Mouse (Mus musculus): Measurements from ENCODE around the gene Nfia. TPM values are rescaled to one million over a fixed set of nuclear protein-coding genes. Genes with fewer than 3 reads are reported as not detected.
A peak's percentile ranks its signal among the peaks of the same experiment; 100 is the strongest.

Nfia gene
- polyA plus RNA-seq, 1 experiment from 2014 or later: 88.3 TPM

DNA sequence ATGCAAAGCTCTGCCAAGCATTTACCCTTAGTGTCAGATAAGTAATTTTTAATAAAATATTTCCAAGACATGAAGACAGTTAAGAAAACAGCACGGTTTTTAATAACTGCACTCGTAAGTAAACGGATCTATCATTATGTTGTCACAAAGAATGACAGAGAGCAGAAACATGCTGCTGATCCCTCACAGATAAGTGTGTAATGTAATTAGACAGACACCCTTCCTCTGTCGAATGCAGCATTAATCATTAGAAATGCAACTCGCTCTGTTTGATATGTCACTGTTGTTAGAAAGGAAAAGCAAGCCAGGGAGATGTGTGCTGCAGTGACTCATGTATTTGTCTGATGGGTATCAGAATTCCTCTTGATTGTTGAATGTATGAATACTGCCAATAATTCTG lies 259.8 kb downstream of the Nfia start:
- no peaks in the 10 kb centered on the region for H3K36me3 ChIP-seq (ENCODE audit: control insufficient read depth, insufficient read depth)
- no peaks in the 10 kb centered on the region for H3K9me3 ChIP-seq (ENCODE audit: control insufficient read depth, low read length)
- H3K4me2 ChIP-seq (ENCODE audit: low read length): no peak overlapping the region
- no peak overlapping the region for H3K4me3 ChIP-seq (replicated peaks; ENCODE audit: low read length)
- no peak overlapping the region for H3K27ac ChIP-seq (ENCODE audit: low read length)
- 47% methylated on average over 5 of the region's 5 CpGs for whole genome bisulfite sequencing
- peaks cover 2% of the 10 kb centered on the region for H3K4me1 ChIP-seq (replicated peaks; ENCODE audit: control insufficient read depth, insufficient read depth, low read length)
- ATAC-seq: peak; percentile 80
- H3K27me3 ChIP-seq (replicated peaks; ENCODE audit: control insufficient read depth, insufficient read depth, low read length): no peaks in the 10 kb centered on the region
- no peak overlapping the region for H3K9ac ChIP-seq (replicated peaks; ENCODE audit: low read depth, low read length)

- no peak for ATAC-seq
- Histone ChIP-seq H3K9me3 (ENCODE audit: control insufficient read depth, low read length) (no peaks in the 10 kb centered on the region), H3K4me1 (replicated peaks; ENCODE audit: control insufficient read depth, insufficient read depth, low read length) (no peaks in the 10 kb centered on the region), H3K36me3 (ENCODE audit: control insufficient read depth, insufficient read depth) (no peaks in the 10 kb centered on the region), H3K27ac (ENCODE audit: low read length) (no peak overlapping the region), H3K4me2 (ENCODE audit: low read length) (no peak overlapping the region), H3K9ac (replicated peaks; ENCODE audit: low read depth, low read length) (no peak overlapping the region), H3K4me3 (replicated peaks; ENCODE audit: low read length) (no peak overlapping the region), H3K27me3 (replicated peaks; ENCODE audit: control insufficient read depth, insufficient read depth, low read length) (no peaks in the 10 kb centered on the region)
- 82% methylated on average over 5 of the region's 5 CpGs for WGBS
Observed at GRCm38 (mm10) chr4:98039095-98039494, 266.6 kb downstream of the Nfia start.

DNA sequence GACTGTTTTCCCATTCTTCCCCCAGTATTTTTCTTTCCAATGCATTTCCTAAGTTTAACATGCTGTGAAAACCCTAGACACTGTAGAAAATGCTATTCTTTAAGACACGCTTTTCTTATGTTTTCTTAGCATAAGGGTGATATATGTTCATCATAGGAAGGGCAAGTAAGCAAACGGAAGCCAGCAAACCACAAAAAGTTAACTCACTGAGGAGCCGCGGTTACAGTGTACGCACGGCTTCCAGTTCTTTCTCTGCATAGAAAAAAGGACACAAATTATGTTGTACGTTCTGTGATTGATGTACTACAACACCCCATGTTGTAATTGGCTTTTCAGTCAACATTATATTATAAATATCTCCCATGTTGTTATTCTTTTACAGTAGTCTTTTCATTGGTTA lies 267.6 kb downstream of the Nfia start:
- no peak for ATAC-seq
- H3K4me1 ChIP-seq (replicated peaks; ENCODE audit: control insufficient read depth, insufficient read depth, low read length): no peaks in the 10 kb centered on the region
- H3K9ac ChIP-seq (replicated peaks; ENCODE audit: low read depth, low read length): no peak overlapping the region
- H3K36me3 ChIP-seq (ENCODE audit: control insufficient read depth, insufficient read depth): no peaks in the 10 kb centered on the region
- H3K27me3 ChIP-seq (replicated peaks; ENCODE audit: control insufficient read depth, insufficient read depth, low read length): no peaks in the 10 kb centered on the region
- WGBS: 75% methylated on average over 7 of the region's 7 CpGs
- H3K27ac ChIP-seq (ENCODE audit: low read length): no peak overlapping the region
- H3K9me3 ChIP-seq (ENCODE audit: control insufficient read depth, low read length): no peaks in the 10 kb centered on the region
- no peak overlapping the region for H3K4me3 ChIP-seq (replicated peaks; ENCODE audit: low read length)
- H3K4me2 ChIP-seq (ENCODE audit: low read length): no peak overlapping the region

DNA sequence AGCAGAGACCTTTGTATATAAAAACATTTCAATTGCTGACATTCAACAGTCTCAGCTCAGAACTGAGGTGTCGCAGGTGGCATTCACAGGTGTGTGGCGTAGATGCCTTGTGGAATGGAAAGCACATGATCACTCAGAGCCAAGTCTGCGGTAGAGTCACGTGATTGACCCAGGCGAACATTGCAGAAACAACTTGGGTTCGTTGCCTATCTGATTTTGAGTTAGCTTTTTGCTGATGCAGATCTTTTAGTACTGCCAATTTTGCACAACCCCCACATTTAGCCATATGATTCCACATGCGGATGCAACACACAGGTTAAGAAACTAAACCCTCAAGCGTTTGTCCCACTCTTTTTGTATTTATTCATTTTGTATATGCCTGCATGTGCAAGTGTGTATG lies 272.1 kb downstream of the Nfia start:
- Histone ChIP-seq H3K4me3 (replicated peaks; ENCODE audit: low read length) (no peak overlapping the region), H3K9ac (replicated peaks; ENCODE audit: low read depth, low read length) (no peak overlapping the region), H3K4me1 (replicated peaks; ENCODE audit: control insufficient read depth, insufficient read depth, low read length) (no peaks in the 10 kb centered on the region; the same call in none of the 2 replicates), H3K27ac (ENCODE audit: low read length) (no peak overlapping the region), H3K9me3 (ENCODE audit: control insufficient read depth, low read length) (no peaks in the 10 kb centered on the region), H3K4me2 (ENCODE audit: low read length) (no peak overlapping the region), H3K27me3 (replicated peaks; ENCODE audit: control insufficient read depth, insufficient read depth, low read length) (no peaks in the 10 kb centered on the region), H3K36me3 (ENCODE audit: control insufficient read depth, insufficient read depth) (no peaks in the 10 kb centered on the region)
- WGBS: 94% methylated on average over 8 of the region's 8 CpGs
- no peak for ATAC-seq

GRCm38 (mm10) chr4:98047369-98047768 lies 274.8 kb downstream of the Nfia start:
- Histone ChIP-seq H3K27me3 (replicated peaks; ENCODE audit: control insufficient read depth, insufficient read depth, low read length) (no peaks in the 10 kb centered on the region), H3K9me3 (ENCODE audit: control insufficient read depth, low read length) (no peaks in the 10 kb centered on the region), H3K4me2 (ENCODE audit: low read length) (no peak overlapping the region), H3K4me1 (replicated peaks; ENCODE audit: control insufficient read depth, insufficient read depth, low read length) (no peaks in the 10 kb centered on the region; the same call in none of the 2 replicates), H3K36me3 (ENCODE audit: control insufficient read depth, insufficient read depth) (no peaks in the 10 kb centered on the region), H3K27ac (ENCODE audit: low read length) (no peak overlapping the region), H3K4me3 (replicated peaks; ENCODE audit: low read length) (no peak overlapping the region), H3K9ac (replicated peaks; ENCODE audit: low read depth, low read length) (no peak overlapping the region)
- ATAC-seq: no peak

GRCm38 (mm10) chr4:98049584-98049983 lies 277.1 kb downstream of the Nfia start:
- 38% methylated on average over 7 of the region's 7 CpGs for WGBS
- no peak for ATAC-seq

GRCm38 (mm10) chr4:98050003-98050620 lies 277.6 kb downstream of the Nfia start:
- H3K9me3 ChIP-seq (ENCODE audit: control insufficient read depth, low read length): no peaks in the 10 kb centered on the region
- H3K27me3 ChIP-seq (replicated peaks; ENCODE audit: control insufficient read depth, insufficient read depth, low read length): no peaks in the 10 kb centered on the region
- no peak overlapping the region for H3K4me2 ChIP-seq (ENCODE audit: low read length)
- 63% methylated on average over 8 of the region's 8 CpGs for WGBS
- ATAC-seq: no peak
- H3K4me3 ChIP-seq (replicated peaks; ENCODE audit: low read length): no peak overlapping the region
- H3K4me1 ChIP-seq (replicated peaks; ENCODE audit: control insufficient read depth, insufficient read depth, low read length): no peaks in the 10 kb centered on the region; the same call in none of the 2 replicates
- H3K27ac ChIP-seq (ENCODE audit: low read length): no peak overlapping the region
- H3K36me3 ChIP-seq (ENCODE audit: control insufficient read depth, insufficient read depth): no peaks in the 10 kb centered on the region
- no peak overlapping the region for H3K9ac ChIP-seq (replicated peaks; ENCODE audit: low read depth, low read length)

More at GRCm38 (mm10) chr4:98049584-98049983, 277.1 kb downstream of the Nfia start:
- no peaks in the 10 kb centered on the region for H3K27me3 ChIP-seq (replicated peaks; ENCODE audit: control insufficient read depth, insufficient read depth, low read length)
- H3K27ac ChIP-seq (ENCODE audit: low read length): no peak overlapping the region
- H3K4me1 ChIP-seq (replicated peaks; ENCODE audit: control insufficient read depth, insufficient read depth, low read length): no peaks in the 10 kb centered on the region; the same call in none of the 2 replicates
- H3K9ac ChIP-seq (replicated peaks; ENCODE audit: low read depth, low read length): no peak overlapping the region
- H3K36me3 ChIP-seq (ENCODE audit: control insufficient read depth, insufficient read depth): no peaks in the 10 kb centered on the region
- no peaks in the 10 kb centered on the region for H3K9me3 ChIP-seq (ENCODE audit: control insufficient read depth, low read length)
- no peak overlapping the region for H3K4me3 ChIP-seq (replicated peaks; ENCODE audit: low read length)
- no peak overlapping the region for H3K4me2 ChIP-seq (ENCODE audit: low read length)

GRCm38 (mm10) chr4:98050781-98051180 lies 278.2 kb downstream of the Nfia start:
- no peaks in the 10 kb centered on the region for H3K36me3 ChIP-seq (ENCODE audit: control insufficient read depth, insufficient read depth)
- H3K4me1 ChIP-seq (replicated peaks; ENCODE audit: control insufficient read depth, insufficient read depth, low read length): no peaks in the 10 kb centered on the region; the same call in none of the 2 replicates
- no peak overlapping the region for H3K27ac ChIP-seq (ENCODE audit: low read length)
- no peak overlapping the region for H3K4me3 ChIP-seq (replicated peaks; ENCODE audit: low read length)
- H3K9ac ChIP-seq (replicated peaks; ENCODE audit: low read depth, low read length): no peak overlapping the region
- H3K9me3 ChIP-seq (ENCODE audit: control insufficient read depth, low read length): no peaks in the 10 kb centered on the region
- H3K27me3 ChIP-seq (replicated peaks; ENCODE audit: control insufficient read depth, insufficient read depth, low read length): no peaks in the 10 kb centered on the region
- 63% methylated on average over 10 of the region's 10 CpGs for WGBS
- ATAC-seq: no peak; the same call in 1 of the 2 replicates
- H3K4me2 ChIP-seq (ENCODE audit: low read length): no peak overlapping the region

- Histone ChIP-seq H3K9ac (replicated peaks; ENCODE audit: low read depth, low read length) (no peak overlapping the region), H3K4me1 (replicated peaks; ENCODE audit: control insufficient read depth, insufficient read depth, low read length) (no peaks in the 10 kb centered on the region; the same call in none of the 2 replicates), H3K36me3 (ENCODE audit: control insufficient read depth, insufficient read depth) (no peaks in the 10 kb centered on the region), H3K27me3 (replicated peaks; ENCODE audit: control insufficient read depth, insufficient read depth, low read length) (no peaks in the 10 kb centered on the region), H3K4me2 (ENCODE audit: low read length) (no peak overlapping the region), H3K27ac (ENCODE audit: low read length) (no peak overlapping the region), H3K4me3 (replicated peaks; ENCODE audit: low read length) (no peak overlapping the region), H3K9me3 (ENCODE audit: control insufficient read depth, low read length) (no peaks in the 10 kb centered on the region)
- no peak for ATAC-seq
- 43% methylated on average over 3 of the region's 3 CpGs for WGBS
Observed at GRCm38 (mm10) chr4:98051326-98051725, 278.8 kb downstream of the Nfia start.

GRCm38 (mm10) chr4:98055036-98055435 lies 282.5 kb downstream of the Nfia start:
- Histone ChIP-seq H3K36me3 (ENCODE audit: control insufficient read depth, insufficient read depth) (no peaks in the 10 kb centered on the region), H3K27me3 (replicated peaks; ENCODE audit: control insufficient read depth, insufficient read depth, low read length) (no peaks in the 10 kb centered on the region), H3K27ac (ENCODE audit: low read length) (no peak overlapping the region), H3K9me3 (ENCODE audit: control insufficient read depth, low read length) (no peaks in the 10 kb centered on the region), H3K4me3 (replicated peaks; ENCODE audit: low read length) (no peak overlapping the region), H3K4me2 (ENCODE audit: low read length) (no peak overlapping the region), H3K4me1 (replicated peaks; ENCODE audit: control insufficient read depth, insufficient read depth, low read length) (no peaks in the 10 kb centered on the region; the same call in none of the 2 replicates), H3K9ac (replicated peaks; ENCODE audit: low read depth, low read length) (no peak overlapping the region)
- WGBS: 83% methylated on average over 4 of the region's 4 CpGs
- ATAC-seq: no peak
